Comparison of ENCODE assay signal across 27 mouse cellular contexts in genomic region chr1:59429289-59429688, GRCm38 (mm10).
"Had no signal": no experiment of that assay in that cellular context is flagged by ENCODE, and none has a peak within 500 bp of the region (broad histone marks: within the 10 kb centered on the region; RNA-seq: fewer than 3 reads in every experiment).

No protein-coding gene starts in this region.

- H3K4me1 ChIP-seq: embryonic facial prominence, embryonic 12.5 days; embryonic facial prominence, embryonic 13.5 days; embryonic facial prominence, embryonic 15.5 days; forebrain, embryonic 13.5 days had no signal

- DNase-seq: cerebellum, adult 8-10 months; cerebellum, adult 9-10 months; cerebellum, adult 9-11 months; cerebellum, postnatal 10 days; cerebellum, postnatal 14 days; cerebellum, postnatal 25 days; cerebellum, postnatal 36 days; embryo, embryonic 11 days; forebrain, postnatal 0 days; gastrocnemius, adult 2 months; gastrocnemius, postnatal 10 days; gastrocnemius, postnatal 14 days; gastrocnemius, postnatal 25 days; gastrocnemius, postnatal 36 days; heart, adult 18-20 months; heart, adult 2 months had no signal

- H3K9ac ChIP-seq: embryonic facial prominence, embryonic 12.5 days; embryonic facial prominence, embryonic 13.5 days; embryonic facial prominence, embryonic 15.5 days; forebrain, embryonic 12.5 days; forebrain, embryonic 13.5 days; forebrain, embryonic 15.5 days; forebrain, postnatal 0 days had no signal

- H3K4me3 ChIP-seq: embryonic facial prominence, embryonic 10.5 days; embryonic facial prominence, embryonic 12.5 days; embryonic facial prominence, embryonic 13.5 days; embryonic facial prominence, embryonic 15.5 days; erythroblast, embryonic 14.5 days; forebrain, embryonic 10.5 days; forebrain, embryonic 12.5 days; forebrain, embryonic 13.5 days; forebrain, embryonic 15.5 days; gastrocnemius, adult 2 months; heart, adult 2 months had no signal

- H3K27ac ChIP-seq: embryonic facial prominence, embryonic 12.5 days; embryonic facial prominence, embryonic 13.5 days; embryonic facial prominence, embryonic 15.5 days; forebrain, embryonic 10.5 days; forebrain, embryonic 12.5 days; forebrain, embryonic 13.5 days; forebrain, embryonic 15.5 days; gastrocnemius, adult 2 months; heart, adult 2 months had no signal

- H3K9me3 ChIP-seq: embryonic facial prominence, embryonic 10.5 days; embryonic facial prominence, embryonic 12.5 days; embryonic facial prominence, embryonic 13.5 days; embryonic facial prominence, embryonic 15.5 days; forebrain, embryonic 10.5 days; forebrain, embryonic 12.5 days; forebrain, embryonic 13.5 days; forebrain, embryonic 15.5 days had no signal

- H3K36me3 ChIP-seq: embryonic facial prominence, embryonic 10.5 days; embryonic facial prominence, embryonic 12.5 days; embryonic facial prominence, embryonic 13.5 days; embryonic facial prominence, embryonic 15.5 days; forebrain, embryonic 10.5 days; forebrain, embryonic 12.5 days; forebrain, embryonic 15.5 days had no signal

- H3K4me2 ChIP-seq: embryonic facial prominence, embryonic 12.5 days; embryonic facial prominence, embryonic 13.5 days; embryonic facial prominence, embryonic 15.5 days; forebrain, embryonic 12.5 days; forebrain, embryonic 13.5 days; forebrain, embryonic 15.5 days had no signal

- H3K27me3 ChIP-seq: embryonic facial prominence, embryonic 12.5 days; embryonic facial prominence, embryonic 13.5 days; embryonic facial prominence, embryonic 15.5 days; forebrain, embryonic 12.5 days; forebrain, embryonic 13.5 days; forebrain, embryonic 15.5 days had no signal

- ATAC-seq: forebrain, embryonic 13.5 days; forebrain, embryonic 14.5 days; forebrain, embryonic 15.5 days; forebrain, embryonic 16.5 days; forebrain, postnatal 0 days had no signal
